Mouse (Mus musculus) ES-Bruce4 (cell line): ENCODE data around the gene Tubb2b.

Source experiments
- CTCF ChIP-seq: IDR thresholded peaks from one replicate; pipeline ENCODE4 v1.8.1; 2011; ENCODE audit warnings: low read depth, low read length
- EP300 ChIP-seq: IDR thresholded peaks from 2 replicates; pipeline ENCODE4 v1.6.1; 2011; ENCODE audit warnings: low read depth, low read length; ENCODE audit not compliant: insufficient read depth
- POLR2A ChIP-seq: IDR thresholded peaks from one replicate; pipeline ENCODE4 v1.8.1; 2011; ENCODE audit warnings: low read length; ENCODE audit not compliant: insufficient read depth

DNA sequence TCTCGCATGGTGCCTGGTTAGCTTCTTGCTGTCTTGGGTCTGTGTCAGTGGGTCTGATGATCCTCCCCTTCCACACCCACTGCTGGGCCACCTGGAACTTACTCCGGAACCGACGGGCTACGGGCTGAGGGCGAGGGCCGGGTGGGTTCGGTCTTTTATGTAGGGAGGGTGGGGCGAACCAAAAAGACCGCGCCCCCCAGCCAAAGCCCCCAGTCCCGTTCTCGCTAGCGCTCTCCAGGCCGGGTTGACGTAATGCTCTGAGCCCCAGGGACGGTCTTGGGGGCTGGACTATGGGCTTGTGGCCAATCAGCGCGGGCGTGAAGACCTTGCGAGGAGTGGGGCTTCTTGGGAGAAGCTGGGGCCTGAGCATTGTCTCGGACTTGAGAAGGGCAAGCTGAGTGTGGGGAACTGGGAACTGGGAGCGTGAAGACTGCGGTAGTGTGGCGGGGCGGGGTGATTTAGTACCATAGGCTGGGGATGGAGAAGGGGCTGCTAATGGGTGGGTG is at the start of gene Tubb2b:
- TF ChIP-seq CTCF = no peak
- TF ChIP-seq POLR2A = peak; percentile 15
- 0 out of 2 replicates have a peak, but pooled peaks have one; percentile 34 for TF ChIP-seq EP300
